Mouse (Mus musculus) kidney, postnatal 36 days (tissue): ENCODE measurements at regions not wholly inside any gene's neighbourhood (a gene's known extent, or its start where the extent isn't known, plus 50 kb on each side); places are given as distances from the start of the nearest gene placed in this dataset.
A peak's percentile ranks its signal among the peaks of the same experiment; 100 is the strongest.

Experiments
- DNase-seq, 2 experiments: peaks; one replicate each; pipeline ENCODE4 v3.0.0; 2021 to 2022; ENCODE audit warnings: mixed read lengths in 2 of 2

DNA sequence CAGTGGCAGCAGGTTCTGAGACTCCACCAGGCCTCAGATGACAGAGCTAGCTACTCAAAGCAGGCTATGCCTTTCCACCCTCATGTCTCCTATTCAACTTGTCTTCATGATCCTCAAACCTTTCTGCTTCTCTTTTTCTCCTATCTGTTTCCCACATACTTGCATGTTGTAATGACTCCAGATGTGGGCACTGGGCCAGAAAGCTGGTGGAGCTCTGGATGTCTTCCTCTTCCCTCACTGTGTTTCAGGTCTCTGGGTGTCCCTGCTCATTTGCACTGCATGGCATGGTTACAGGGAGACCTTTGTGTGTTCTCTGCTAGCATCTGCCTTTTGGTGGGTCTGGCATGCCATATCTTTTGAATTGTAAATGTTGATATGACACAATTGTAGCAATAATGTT, 1354.7 kb upstream of the Pcdh17 start:
- DNase-seq = peak in 1 of 2 experiments; percentile 6
